Mouse (Mus musculus) limb, embryonic 13.5 days (tissue): ENCODE measurements at regions not wholly inside any gene's neighbourhood (a gene's known extent, or its start where the extent isn't known, plus 50 kb on each side); places are given as distances from the start of the nearest gene placed in this dataset.
A peak's percentile ranks its signal among the peaks of the same experiment; 100 is the strongest.

Source experiments
- ATAC-seq: fragments of 200-750 bp; cut with Nextera tagmentation; 2 replicates; pipeline ENCODE4 v1.8.0; 2017; ENCODE audit warnings: low read depth, moderate number of reproducible peaks, moderate TSS enrichment; ENCODE audit not compliant: low FRiP score
- H3K27ac ChIP-seq: fragments of 300-500 bp; sonication (generic); 2 replicates; pipeline ENCODE4 v1.5.1; 2015; ENCODE audit warnings: inconsistent platforms, mild to moderate bottlenecking, moderate library complexity
- H3K27me3 ChIP-seq: fragments of 300-500 bp; sonication (generic); 2 replicates; pipeline ENCODE4 v1.6.1; 2015; ENCODE audit warnings: mild to moderate bottlenecking, inconsistent platforms
- H3K36me3 ChIP-seq: fragments of 300-500 bp; sonication (generic); 2 replicates; pipeline ENCODE4 v1.6.1; 2015; ENCODE audit warnings: inconsistent platforms, mild to moderate bottlenecking, moderate library complexity
- H3K4me1 ChIP-seq: fragments of 300-500 bp; sonication (generic); 2 replicates; pipeline ENCODE4 v1.6.1; 2015; ENCODE audit warnings: inconsistent platforms
- H3K4me2 ChIP-seq: fragments of 300-500 bp; sonication (generic); replicated peaks from 2 replicates; pipeline ENCODE4 v1.6.1; 2015; ENCODE audit warnings: inconsistent platforms, mild to moderate bottlenecking, moderate library complexity
- H3K4me3 ChIP-seq: fragments of 300-500 bp; sonication (generic); 2 replicates; pipeline ENCODE4 v1.5.1; 2015; ENCODE audit warnings: moderate library complexity, mild to moderate bottlenecking, inconsistent platforms
- H3K9ac ChIP-seq: fragments of 300-500 bp; sonication (generic); 2 replicates; pipeline ENCODE4 v1.6.1; 2015; ENCODE audit warnings: mild to moderate bottlenecking, inconsistent platforms
- H3K9me3 ChIP-seq: fragments of 300-500 bp; sonication (generic); 2 replicates; pipeline ENCODE4 v1.6.1; 2016; ENCODE audit warnings: inconsistent platforms
- WGBS: fragments of 180-500 bp; shearing (Covaris S2); methylation state at CpG from one replicate; pipeline ENCODE4 v1.1.7; 2015; 5-methylcytosine and 5-hydroxymethylcytosine counted together

DNA sequence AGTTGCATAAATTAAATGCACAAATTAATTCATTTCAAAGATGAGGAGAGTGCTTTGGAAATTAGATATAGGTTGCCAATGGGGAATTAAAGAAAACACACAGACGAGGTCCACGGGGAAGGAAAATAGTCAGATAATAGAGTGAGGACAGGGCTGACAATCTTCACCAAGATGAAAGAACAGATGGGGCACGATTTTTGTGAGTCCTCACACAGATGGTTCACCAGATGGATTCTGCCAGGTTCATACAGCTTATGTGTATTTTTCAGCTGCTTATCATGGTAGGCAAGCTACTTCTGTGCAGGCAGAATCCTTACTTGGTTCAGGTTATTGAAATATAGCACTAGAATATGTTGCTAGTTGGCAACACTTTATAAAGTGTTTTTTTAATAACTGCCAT is 1585.4 kb upstream of the Igfbp7 start:
- no peaks in the 10 kb centered on the region for H3K27me3 ChIP-seq
- no peak overlapping the region for H3K9ac ChIP-seq
- H3K4me2 ChIP-seq, result no peak overlapping the region
- 78% methylated on average over 3 of the region's 3 CpGs for WGBS
- no peaks in the 10 kb centered on the region for H3K4me1 ChIP-seq
- no peaks in the 10 kb centered on the region for H3K36me3 ChIP-seq
- H3K4me3 ChIP-seq, result no peak overlapping the region
- no peak overlapping the region for H3K27ac ChIP-seq
- H3K9me3 ChIP-seq, result no peaks in the 10 kb centered on the region
- no peak for ATAC-seq

DNA sequence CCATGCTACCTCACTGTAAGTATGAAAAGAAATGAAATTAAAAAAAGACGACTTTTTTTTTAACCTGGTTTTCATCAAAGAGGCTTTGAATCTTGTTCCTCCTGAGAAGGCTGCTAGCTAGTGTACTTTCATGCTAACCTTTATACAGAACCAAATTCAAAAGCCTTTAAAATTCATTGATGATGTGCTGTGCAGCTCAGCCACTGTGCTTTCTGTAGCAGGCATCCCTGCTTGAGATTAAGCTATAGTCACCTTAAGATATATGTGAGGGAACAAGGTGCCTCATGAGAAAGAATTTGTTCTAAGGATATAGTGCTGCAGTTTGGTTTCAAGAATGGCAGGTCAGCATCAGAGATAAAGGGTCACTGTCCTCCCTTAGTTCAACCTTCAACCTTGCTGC is 1581.9 kb upstream of the Igfbp7 start:
- Histone ChIP-seq H3K4me3 (no peak overlapping the region), H3K4me1 (no peaks in the 10 kb centered on the region), H3K36me3 (no peaks in the 10 kb centered on the region), H3K4me2 (no peak overlapping the region), H3K9ac (no peak overlapping the region), H3K27me3 (no peaks in the 10 kb centered on the region), H3K9me3 (no peaks in the 10 kb centered on the region), H3K27ac (no peak overlapping the region)
- 69% methylated on average over 1 of the region's 1 CpGs for WGBS
- ATAC-seq, result no peak

DNA sequence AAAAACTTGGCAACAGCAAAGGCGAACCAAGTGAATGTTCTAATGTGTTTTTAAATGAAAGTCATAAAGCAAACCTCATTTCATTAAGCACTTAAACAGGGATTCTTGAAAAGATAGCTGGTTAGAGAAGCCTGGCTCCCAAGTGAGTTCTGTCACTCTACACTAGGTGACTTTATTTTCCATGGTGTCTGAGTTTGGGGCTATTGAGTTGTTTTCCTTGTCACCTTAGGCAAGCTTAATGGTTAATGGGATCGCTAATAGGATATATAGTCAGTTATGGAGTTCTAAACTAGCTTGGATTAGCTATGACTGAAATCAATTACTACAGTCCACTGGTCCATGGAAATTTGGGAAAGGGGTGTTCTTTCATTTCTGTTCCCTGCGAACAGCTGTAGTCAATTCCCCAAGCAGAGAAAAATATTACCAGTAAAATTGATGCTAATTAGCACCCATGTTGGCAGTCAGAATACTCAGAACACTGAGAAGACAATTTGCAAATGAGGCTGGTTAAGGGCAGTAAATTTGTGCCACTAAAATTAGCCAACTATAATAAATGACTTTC is 1568.7 kb upstream of the Igfbp7 start:
- Histone ChIP-seq H3K4me2 (no peak overlapping the region), H3K36me3 (no peaks in the 10 kb centered on the region), H3K4me1 (no peaks in the 10 kb centered on the region), H3K27ac (no peak overlapping the region), H3K9ac (no peak overlapping the region), H3K4me3 (no peak overlapping the region), H3K27me3 (no peaks in the 10 kb centered on the region), H3K9me3 (no peaks in the 10 kb centered on the region)
- WGBS, result 53% methylated on average over 3 of the region's 3 CpGs
- no peak for ATAC-seq

DNA sequence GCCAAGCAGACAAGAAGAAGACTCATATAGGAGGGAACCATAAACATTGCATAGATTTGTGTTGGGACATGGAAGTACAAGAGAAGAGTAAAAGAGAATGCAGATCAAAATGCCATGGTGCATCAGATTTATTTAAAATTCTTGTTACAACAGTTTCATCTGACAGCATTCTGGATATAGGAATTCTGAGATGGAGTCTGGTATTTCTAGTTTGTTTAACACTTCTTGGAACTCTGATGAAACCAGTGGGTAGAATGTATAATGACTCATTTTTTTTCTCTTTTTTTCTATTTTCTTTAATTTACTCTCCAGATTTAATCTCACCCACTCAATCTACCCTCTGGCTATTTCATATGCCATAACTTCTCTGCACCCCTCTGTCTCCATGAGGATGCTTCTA is 1537.9 kb upstream of the Igfbp7 start:
- H3K9me3 ChIP-seq, result no peaks in the 10 kb centered on the region
- no peak overlapping the region for H3K9ac ChIP-seq
- no peak overlapping the region for H3K4me3 ChIP-seq
- no peaks in the 10 kb centered on the region for H3K36me3 ChIP-seq
- ATAC-seq, result no peak
- no peak overlapping the region for H3K27ac ChIP-seq
- no peaks in the 10 kb centered on the region for H3K27me3 ChIP-seq
- H3K4me1 ChIP-seq, result no peaks in the 10 kb centered on the region
- no peak overlapping the region for H3K4me2 ChIP-seq

DNA sequence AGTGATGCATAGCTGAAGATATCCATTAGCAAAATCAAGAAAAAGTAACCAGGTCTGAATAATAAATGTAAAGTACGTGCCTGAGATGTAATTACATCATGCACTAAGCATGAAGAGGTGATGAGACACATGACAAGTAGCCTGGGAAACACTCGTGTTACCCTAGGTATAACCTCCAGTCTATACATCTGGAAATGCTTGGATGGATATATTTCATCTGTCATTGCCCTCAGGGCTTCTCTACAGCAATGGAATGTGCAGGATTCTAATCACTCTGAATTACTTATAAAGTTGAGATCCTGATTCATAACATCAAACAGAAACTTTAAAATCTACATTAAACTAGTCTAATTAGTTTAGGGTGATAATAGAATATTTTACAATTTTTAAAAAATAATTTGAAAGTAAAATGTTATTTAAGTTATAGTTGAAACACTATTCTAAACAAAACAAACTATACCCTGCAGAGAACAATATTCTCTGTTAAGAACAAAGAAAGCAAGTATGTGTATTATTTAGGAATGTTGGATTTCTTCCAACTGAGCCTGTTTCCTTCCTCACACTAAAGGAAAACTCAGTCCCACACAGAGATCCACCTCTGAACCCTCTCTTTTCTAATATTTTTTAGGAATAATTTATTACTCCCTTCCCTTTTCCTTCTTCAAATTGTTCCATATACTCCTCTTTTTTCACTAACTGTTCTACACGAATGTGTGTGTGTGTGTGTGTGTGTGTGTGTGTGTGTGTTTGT is 1514.2 kb upstream of the Igfbp7 start:
- H3K27ac ChIP-seq, result no peak overlapping the region
- H3K4me3 ChIP-seq, result no peak overlapping the region
- 37% methylated on average over 3 of the region's 3 CpGs for WGBS
- ATAC-seq, result peak; percentile 77; the same call in 1 of the 2 replicates
- no peaks in the 10 kb centered on the region for H3K4me1 ChIP-seq
- no peaks in the 10 kb centered on the region for H3K36me3 ChIP-seq
- H3K27me3 ChIP-seq, result no peaks in the 10 kb centered on the region
- no peak overlapping the region for H3K9ac ChIP-seq
- no peak overlapping the region for H3K4me2 ChIP-seq
- no peaks in the 10 kb centered on the region for H3K9me3 ChIP-seq

DNA sequence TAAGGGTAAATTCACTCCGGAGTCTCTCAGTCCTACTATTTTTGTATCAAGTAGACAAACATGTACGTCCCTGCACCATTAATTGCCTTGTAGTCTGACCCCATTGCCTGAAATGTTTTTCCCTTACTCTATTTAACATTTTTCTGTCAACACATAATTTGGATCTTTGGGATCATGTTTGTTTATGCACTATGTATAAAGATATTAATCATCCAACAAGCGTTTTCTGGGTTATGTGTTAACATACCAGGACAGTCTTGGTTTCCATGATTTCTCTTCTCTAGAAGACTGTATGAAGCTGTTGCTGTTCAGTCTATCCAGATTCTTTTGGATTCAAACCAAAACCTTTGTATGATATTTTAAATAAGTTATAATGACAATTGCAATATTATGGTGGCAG is 1492.3 kb upstream of the Igfbp7 start:
- ATAC-seq, result no peak
- WGBS, result 84% methylated on average over 3 of the region's 3 CpGs
- H3K4me2 ChIP-seq, result no peak overlapping the region

DNA sequence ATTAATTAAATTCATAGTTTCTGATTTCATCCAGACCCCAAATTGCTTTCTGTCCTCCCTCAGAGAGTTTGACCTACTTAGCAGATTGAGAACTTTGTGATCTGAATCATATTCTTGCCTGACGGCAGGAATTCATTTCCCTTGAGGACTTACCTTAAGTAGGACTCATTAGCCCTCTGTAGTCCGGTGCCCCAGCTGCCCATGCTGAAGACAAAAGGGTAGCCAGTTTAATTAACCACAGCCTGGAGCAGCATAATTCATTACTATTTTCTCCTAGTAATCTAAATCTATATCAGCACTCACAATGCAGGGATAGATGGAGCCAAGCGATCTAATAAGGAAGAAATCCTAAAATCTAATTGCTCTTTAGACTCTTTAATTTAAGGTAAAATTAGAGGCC is 1470.9 kb upstream of the Igfbp7 start:
- Histone ChIP-seq H3K27ac (no peak overlapping the region), H3K4me2 (no peak overlapping the region), H3K27me3 (no peaks in the 10 kb centered on the region), H3K4me1 (no peaks in the 10 kb centered on the region), H3K4me3 (no peak overlapping the region), H3K36me3 (no peaks in the 10 kb centered on the region), H3K9ac (no peak overlapping the region), H3K9me3 (no peaks in the 10 kb centered on the region)
- 40% methylated on average over 3 of the region's 3 CpGs for WGBS
- no peak for ATAC-seq

More for the DNA sequence above, 1492.3 kb upstream of the Igfbp7 start:
- Histone ChIP-seq H3K4me3 (no peak overlapping the region), H3K9ac (no peak overlapping the region), H3K27me3 (no peaks in the 10 kb centered on the region), H3K36me3 (no peaks in the 10 kb centered on the region), H3K4me1 (no peaks in the 10 kb centered on the region), H3K27ac (no peak overlapping the region), H3K9me3 (no peaks in the 10 kb centered on the region)

DNA sequence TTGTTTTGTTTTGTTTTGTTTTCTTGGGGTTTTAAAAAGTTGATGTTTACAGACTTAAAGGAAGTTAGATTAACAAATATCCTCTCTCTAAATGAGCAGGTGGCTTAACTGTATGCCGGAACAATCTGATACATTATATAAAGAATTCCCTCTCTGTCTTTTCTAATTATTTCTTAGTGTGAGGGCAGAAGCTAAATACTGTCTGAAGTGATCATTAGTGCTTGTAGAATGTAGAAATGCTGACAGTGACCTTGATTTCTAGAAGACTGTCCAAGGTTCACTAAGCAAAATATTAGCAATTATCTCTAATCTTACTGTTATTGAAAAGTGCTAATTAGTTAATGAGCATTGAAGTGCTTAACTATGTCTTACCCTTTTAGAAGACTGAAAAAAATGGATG is 1437.3 kb upstream of the Igfbp7 start:
- no peak for ATAC-seq
- H3K27ac ChIP-seq, result no peak overlapping the region
- no peak overlapping the region for H3K4me3 ChIP-seq
- no peak overlapping the region for H3K9ac ChIP-seq
- no peaks in the 10 kb centered on the region for H3K27me3 ChIP-seq
- no peaks in the 10 kb centered on the region for H3K4me1 ChIP-seq
- H3K4me2 ChIP-seq, result no peak overlapping the region
- H3K36me3 ChIP-seq, result no peaks in the 10 kb centered on the region
- no peaks in the 10 kb centered on the region for H3K9me3 ChIP-seq
- 92% methylated on average over 1 of the region's 1 CpGs for WGBS

DNA sequence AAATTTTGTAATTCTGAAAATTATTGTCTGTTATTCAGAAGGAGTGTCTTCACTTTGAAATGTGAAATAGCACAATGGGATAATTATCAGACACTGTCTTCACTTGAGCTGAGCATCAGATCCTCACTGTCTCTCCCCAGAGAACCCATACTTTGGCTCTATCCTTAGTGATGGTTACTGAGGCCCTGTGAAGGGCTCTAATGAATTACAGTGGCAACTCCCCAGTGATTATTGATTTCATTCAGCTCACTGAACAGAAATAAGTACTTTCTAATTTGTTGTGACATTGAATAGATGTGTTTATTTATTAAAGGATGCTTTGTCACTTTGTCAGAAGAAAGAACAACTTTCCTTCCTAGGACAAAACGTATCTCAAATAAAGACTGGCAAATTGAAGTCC is 1389.5 kb upstream of the Igfbp7 start:
- Histone ChIP-seq H3K9me3 (no peaks in the 10 kb centered on the region), H3K4me2 (no peak overlapping the region), H3K9ac (no peak overlapping the region), H3K27ac (no peak overlapping the region), H3K36me3 (no peaks in the 10 kb centered on the region), H3K4me1 (no peaks in the 10 kb centered on the region), H3K4me3 (no peak overlapping the region), H3K27me3 (no peaks in the 10 kb centered on the region)
- 79% methylated on average over 1 of the region's 1 CpGs for WGBS
- no peak for ATAC-seq
